Mouse (Mus musculus) intestine, postnatal 0 days (tissue): ENCODE results near the gene Entpd1. TPM values are rescaled to one million over a fixed set of nuclear protein-coding genes. Genes with fewer than 3 reads are reported as not detected.

Source experiments
- ATAC-seq: fragments of 200-750 bp; cut with Nextera tagmentation; 2 replicates; pipeline ENCODE4 v1.8.0; 2017; ENCODE audit warnings: mild to moderate bottlenecking, moderate TSS enrichment, moderate library complexity
- H3K27ac ChIP-seq: fragments of 300-500 bp; sonication (generic); 2 replicates; pipeline ENCODE4 v1.5.1; 2014; ENCODE audit warnings: mild to moderate bottlenecking, low read depth, low read length, moderate library complexity
- H3K27me3 ChIP-seq: fragments of 300-500 bp; sonication (generic); replicated peaks from 2 replicates; pipeline ENCODE4 v1.6.1; 2014; ENCODE audit warnings: low read length, mixed read lengths; ENCODE audit not compliant: control insufficient read depth, insufficient read depth
- H3K36me3 ChIP-seq: fragments of 300-500 bp; sonication (generic); 2 replicates; pipeline ENCODE4 v1.6.1; 2014; ENCODE audit warnings: mild to moderate bottlenecking, moderate library complexity; ENCODE audit not compliant: control insufficient read depth, insufficient read depth
- H3K4me1 ChIP-seq: fragments of 300-500 bp; sonication (generic); replicated peaks from 2 replicates; pipeline ENCODE4 v1.6.1; 2014; ENCODE audit warnings: antibody characterized with exemption, low read length, mixed read lengths; ENCODE audit not compliant: control insufficient read depth, insufficient read depth
- H3K4me2 ChIP-seq: fragments of 300-500 bp; sonication (generic); replicated peaks from 2 replicates; pipeline ENCODE4 v1.6.1; 2014; ENCODE audit warnings: low read depth, mild to moderate bottlenecking, moderate library complexity
- H3K4me3 ChIP-seq: fragments of 300-500 bp; sonication (generic); 2 replicates; pipeline ENCODE4 v1.5.1; 2014; ENCODE audit warnings: low read depth, low read length
- H3K9ac ChIP-seq: fragments of 300-500 bp; sonication (generic); 2 replicates; pipeline ENCODE4 v1.6.1; 2014; ENCODE audit warnings: mild to moderate bottlenecking, low read depth, low read length
- H3K9me3 ChIP-seq: fragments of 300-500 bp; sonication (generic); 2 replicates; pipeline ENCODE4 v1.6.1; 2016; ENCODE audit warnings: mixed run types; ENCODE audit not compliant: control insufficient read depth
- CTCF ChIP-seq: sonication (generic); IDR thresholded peaks from 2 replicates; pipeline ENCODE4 v1.5.1; 2016; ENCODE audit warnings: low read depth, mild to moderate bottlenecking, control low read depth, antibody characterized with exemption, moderate library complexity
- WGBS: fragments of 180-500 bp; shearing (Covaris S2); extraction: QIAGEN DNeasy Blood & Tissue Kit; methylation state at CpG from one replicate; pipeline ENCODE4 v1.1.7; 2014; 5-methylcytosine and 5-hydroxymethylcytosine counted together
- polyA plus RNA-seq: library from polyadenylated mRNA; unstranded; fragments of >200 nt; fragmentation: Nextera tagmentation; extraction: Ambion mirVana; gene quantifications from 2 replicates; pipeline ENCODE4 v1.2.1, GENCODE M21; 2015

Gene Entpd1
- 6.8 and 8.0 TPM in 2 replicates for polyA plus RNA-seq

- Histone ChIP-seq H3K9ac (peak within 1 kb of the TSS; percentile 48), H3K9me3 (no peaks in the 10 kb centered on the region), H3K4me3 (peak within 1 kb of the TSS; percentile 68), H3K4me2 (peak within 1 kb of the TSS; percentile 85), H3K36me3 (peaks cover 25% of the 10 kb centered on the region), H3K4me1 (peaks cover 5% of the 10 kb centered on the region), H3K27me3 (no peaks in the 10 kb centered on the region), H3K27ac (no peak within 1 kb of the TSS)
- peak; percentile 100 for ATAC-seq
- under 1% methylated on average over 45 of the region's 45 CpGs for WGBS
- peak; percentile 99 for TF ChIP-seq CTCF
Measured at GRCm38 (mm10) chr19:40611830-40612506, at the start of gene Entpd1, which contains the start of gene Tctn3. Entpd1 (plus strand) TSS chr19:40612366. Tctn3 (minus strand) TSS chr19:40612233.

GRCm38 (mm10) chr19:40563880-40564645 is 48.1 kb upstream of the Entpd1 start:
- peak; percentile 29; the same call in 1 of the 2 replicates for ATAC-seq
- no peak for TF ChIP-seq CTCF
- H3K36me3 ChIP-seq, result peaks cover 74% of the 10 kb centered on the region
- H3K4me3 ChIP-seq, result no peak overlapping the region
- no peak overlapping the region for H3K4me2 ChIP-seq
- no peaks in the 10 kb centered on the region for H3K27me3 ChIP-seq
- H3K4me1 ChIP-seq, result no peaks in the 10 kb centered on the region
- 52% methylated on average over 10 of the region's 10 CpGs for WGBS
- peak overlapping the region; percentile 46; the same call in 1 of the 2 replicates for H3K27ac ChIP-seq
- H3K9ac ChIP-seq, result no peak overlapping the region
- no peaks in the 10 kb centered on the region for H3K9me3 ChIP-seq

GRCm38 (mm10) chr19:40567616-40568015 is 44.5 kb upstream of the Entpd1 start:
- WGBS, result 70% methylated on average over 3 of the region's 3 CpGs
- TF ChIP-seq CTCF, result no peak
- peaks cover 93% of the 10 kb centered on the region for H3K36me3 ChIP-seq

GRCm38 (mm10) chr19:40570726-40571125 is 41.4 kb upstream of the Entpd1 start:
- peak; percentile 88 for ATAC-seq
- Histone ChIP-seq H3K36me3 (peaks cover 88% of the 10 kb centered on the region), H3K9ac (no peak overlapping the region), H3K4me3 (no peak overlapping the region), H3K9me3 (no peaks in the 10 kb centered on the region), H3K4me1 (peaks cover 5% of the 10 kb centered on the region; the same call in 1 of the 2 replicates), H3K27ac (peak overlapping the region; percentile 73), H3K4me2 (no peak overlapping the region), H3K27me3 (no peaks in the 10 kb centered on the region)
- 37% methylated on average over 9 of the region's 9 CpGs for WGBS
- no peak for TF ChIP-seq CTCF

More at GRCm38 (mm10) chr19:40567616-40568015, 44.5 kb upstream of the Entpd1 start:
- Histone ChIP-seq H3K9ac (no peak overlapping the region), H3K4me1 (no peaks in the 10 kb centered on the region), H3K27me3 (no peaks in the 10 kb centered on the region), H3K27ac (peak overlapping the region; percentile 30; the same call in 1 of the 2 replicates), H3K4me3 (no peak overlapping the region), H3K9me3 (no peaks in the 10 kb centered on the region), H3K4me2 (no peak overlapping the region)
- ATAC-seq, result no peak

- Histone ChIP-seq H3K27me3 (no peaks in the 10 kb centered on the region), H3K4me3 (no peak overlapping the region), H3K27ac (peak overlapping the region; percentile 91), H3K9me3 (no peaks in the 10 kb centered on the region), H3K9ac (no peak overlapping the region), H3K36me3 (peaks cover 76% of the 10 kb centered on the region), H3K4me2 (0 out of 2 replicates have a peak overlapping the region, but pooled peaks have one; percentile 17), H3K4me1 (peaks cover 11% of the 10 kb centered on the region; the same call in 1 of the 2 replicates)
- 30% methylated on average over 5 of the region's 5 CpGs for WGBS
- ATAC-seq, result peak; percentile 93
- peak; percentile 36; the same call in 1 of the 2 replicates for TF ChIP-seq CTCF
Measured at GRCm38 (mm10) chr19:40575438-40575837, 36.7 kb upstream of the Entpd1 start.

GRCm38 (mm10) chr19:40580902-40581301 is 31.3 kb upstream of the Entpd1 start:
- ATAC-seq, result peak; percentile 44
- Histone ChIP-seq H3K4me3 (no peak overlapping the region), H3K27me3 (no peaks in the 10 kb centered on the region), H3K9ac (no peak overlapping the region), H3K27ac (peak overlapping the region; percentile 16; the same call in 1 of the 2 replicates), H3K4me1 (peaks cover 5% of the 10 kb centered on the region; the same call in 1 of the 2 replicates), H3K4me2 (no peak overlapping the region), H3K9me3 (no peaks in the 10 kb centered on the region), H3K36me3 (peaks cover 65% of the 10 kb centered on the region)
- no peak for TF ChIP-seq CTCF
- 43% methylated on average over 2 of the region's 2 CpGs for WGBS
